Mouse (Mus musculus) central nervous system, embryonic 14 days (tissue): ENCODE results near the gene Sufu. TPM values are rescaled to one million over a fixed set of nuclear protein-coding genes. Genes with fewer than 3 reads are reported as not detected.

Source experiments
- polyA plus RNA-seq: library from polyadenylated mRNA; depleted of rRNA; stranded (reverse); fragments of >200 nt; gene quantifications from 2 replicates; pipeline ENCODE4 v1.2.3, GENCODE M21; 2012; rRNA removed

Sufu gene
- 22.4 and 23.7 TPM in 2 replicates for polyA plus RNA-seq

DNA sequence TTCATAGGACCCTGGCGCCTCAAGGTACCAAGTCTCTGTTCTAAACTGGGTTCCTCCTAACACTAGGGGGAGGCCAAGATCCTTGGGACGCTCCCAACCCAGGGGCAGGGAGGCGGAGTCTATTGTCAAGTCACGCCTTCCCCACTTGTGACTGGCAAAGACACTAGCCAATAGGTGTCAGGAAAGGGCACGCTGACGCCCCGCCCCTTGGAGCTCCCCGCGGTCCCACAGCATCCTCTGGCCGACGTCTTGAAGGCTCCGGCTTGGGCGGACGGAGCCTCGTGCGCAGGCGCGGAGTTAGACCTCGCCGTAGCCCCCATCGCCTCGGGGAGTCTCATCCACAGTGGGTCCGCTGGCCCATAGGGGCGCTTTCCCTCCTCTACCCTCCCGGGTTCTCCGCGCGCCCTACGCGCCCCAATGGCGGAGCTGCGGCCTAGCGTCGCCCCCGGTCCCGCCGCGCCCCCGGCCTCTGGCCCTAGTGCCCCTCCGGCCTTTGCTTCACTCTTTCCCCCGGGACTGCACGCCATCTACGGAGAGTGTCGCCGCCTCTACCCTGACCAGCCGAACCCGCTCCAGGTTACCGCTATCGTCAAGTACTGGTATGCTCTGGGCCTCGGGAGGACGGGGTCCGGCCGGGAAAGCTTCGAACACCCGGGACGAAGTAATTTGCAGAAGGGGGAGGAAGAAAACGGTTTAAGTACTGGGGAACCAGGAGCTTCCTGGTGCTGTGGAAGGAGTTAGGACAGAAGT, at the start of gene Sufu:
Gene Sufu (plus strand): TSS at position 211 of the 750 bp plus-strand sequence.

DNA sequence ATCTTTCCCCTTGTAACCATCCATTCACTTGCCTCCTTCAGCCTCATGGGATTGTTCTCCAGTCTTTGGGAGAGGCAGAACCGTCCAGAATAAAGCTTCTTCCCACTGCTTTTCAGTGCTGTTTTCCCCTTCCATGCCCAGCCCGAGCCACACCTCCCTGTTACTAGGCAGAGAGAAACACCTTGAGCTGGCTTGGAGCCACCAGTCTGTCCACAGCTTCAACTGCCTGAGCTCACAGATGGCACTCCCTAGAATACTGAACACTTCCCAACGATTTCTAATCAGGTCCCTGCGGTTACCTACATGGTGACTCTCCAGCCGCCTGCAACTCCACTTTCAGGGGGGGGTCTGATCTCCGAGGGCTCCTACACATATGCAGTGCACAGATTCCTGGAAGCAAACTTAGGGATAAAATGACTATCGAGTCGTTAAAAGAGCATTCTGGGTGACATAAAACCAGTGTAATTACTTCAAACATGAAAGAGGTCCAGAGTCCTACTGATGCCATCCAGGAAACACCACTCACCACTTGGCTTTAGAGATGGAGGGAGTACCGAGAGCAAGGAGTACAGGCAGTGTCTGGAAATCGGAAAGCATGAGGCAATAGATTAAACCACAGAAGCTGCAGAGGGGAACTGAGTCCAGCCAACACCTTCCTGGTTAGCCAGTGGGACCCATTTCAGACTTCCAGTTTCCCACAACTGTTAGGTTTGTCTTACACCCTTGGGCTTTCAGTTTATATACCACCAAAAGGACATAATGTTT, 46.3 kb upstream of the Sufu start, which contains the start of gene 2310034G01Rik:
Gene 2310034G01Rik (minus strand): TSS at position 135 of the 765 bp plus-strand sequence.

DNA sequence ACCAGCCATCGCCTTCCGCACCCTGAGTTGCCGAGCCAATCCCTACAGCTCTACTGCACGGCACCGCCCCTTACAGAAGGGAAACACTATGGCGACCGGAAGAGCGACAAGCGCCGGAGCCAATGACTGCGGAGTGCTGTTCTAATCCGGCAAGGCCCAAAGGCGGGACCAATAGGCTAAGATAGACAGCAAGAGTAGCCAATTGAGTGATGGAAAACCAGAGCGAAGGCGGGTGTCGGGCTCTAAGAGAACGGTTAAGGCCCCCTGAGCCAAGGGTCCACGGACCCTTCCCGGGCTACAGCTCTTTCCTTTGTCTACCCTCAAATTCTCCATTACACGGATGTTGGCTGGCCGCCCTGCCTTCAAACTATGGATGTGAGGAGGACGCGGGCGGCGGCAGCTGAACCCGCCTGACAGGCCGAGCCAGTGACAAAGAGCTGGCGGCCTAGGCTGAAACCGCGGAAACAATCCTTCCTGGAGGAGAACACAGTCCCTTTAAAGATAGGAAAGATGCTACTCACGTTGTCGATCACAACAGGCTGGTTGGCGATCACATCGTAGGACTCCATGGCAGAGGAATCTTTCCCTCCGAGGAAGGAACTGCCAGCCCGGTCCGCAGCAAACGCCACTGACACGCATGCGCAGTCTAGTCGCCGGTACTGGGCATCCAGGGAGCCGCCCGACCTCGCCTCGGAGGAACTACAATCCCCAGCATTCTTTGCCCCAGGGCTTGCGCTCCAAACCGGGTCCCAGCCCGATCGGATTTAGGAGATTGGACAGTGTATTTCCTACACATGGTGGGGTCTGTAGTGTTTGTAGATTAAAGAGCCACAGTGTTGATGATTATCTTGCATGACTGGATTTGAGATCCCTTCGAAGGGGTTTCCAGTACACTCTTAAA, 1.3 kb upstream of the Sufu start, which contains the start of gene Actr1a:
Gene Actr1a (minus strand): TSS at position 640 of the 901 bp plus-strand sequence.

DNA sequence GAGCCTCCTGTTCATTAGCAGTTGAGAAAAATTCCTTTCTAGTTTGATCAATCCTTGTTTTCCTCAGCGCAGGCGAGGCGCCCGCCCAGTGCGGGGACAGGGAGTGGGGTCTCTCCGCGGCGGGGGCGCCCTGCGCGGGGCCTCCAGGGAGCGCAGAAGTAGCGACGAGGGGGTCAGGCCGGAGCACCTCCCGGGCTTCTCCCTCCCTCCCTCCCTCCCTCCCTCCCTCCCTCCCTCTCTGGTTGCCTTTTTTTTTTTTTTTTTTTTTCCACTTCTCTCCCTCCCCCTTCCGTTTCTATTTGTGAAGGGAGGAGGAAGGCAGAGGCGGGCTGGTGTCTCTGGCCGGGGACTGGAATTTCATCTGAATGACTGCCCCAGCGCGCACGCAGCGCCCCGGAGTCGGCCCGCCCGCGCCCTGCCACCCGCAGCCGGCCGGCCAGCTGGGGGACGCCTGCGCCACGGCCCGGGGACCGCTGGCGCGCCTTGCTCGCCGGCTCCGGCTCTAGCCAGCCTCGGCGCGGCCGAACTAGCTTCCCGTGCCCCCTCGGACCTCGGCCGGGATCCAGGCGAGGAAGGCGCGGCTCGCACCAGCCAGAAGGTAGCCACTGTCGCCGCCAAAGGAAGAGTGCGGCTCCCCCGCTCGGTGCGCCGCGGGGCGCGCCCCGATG, 104.8 kb downstream of the Sufu start, which contains the start of gene Trim8:
Gene Trim8 (plus strand): TSS at position 302 of the 668 bp plus-strand sequence.

Other genes with a start within 250 kb of the Sufu start
- 1.5 and 3.9 TPM in 2 replicates for gene Pitx3, start 248.6 kb upstream of the Sufu start, polyA plus RNA-seq
- 74.4 and 83.3 TPM in 2 replicates for gene Gbf1, start 244.4 kb upstream of the Sufu start, polyA plus RNA-seq
- 5.0 and 9.9 TPM in 2 replicates for gene Nfkb2, start 92.6 kb upstream of the Sufu start, polyA plus RNA-seq
- gene Psd, start 69.7 kb upstream of the Sufu start, polyA plus RNA-seq = 214 and 221 TPM in 2 replicates
- 29.5 and 29.6 TPM in 2 replicates for gene Fbxl15, start 68.7 kb upstream of the Sufu start, polyA plus RNA-seq
- 216 and 218 TPM in 2 replicates for gene Cuedc2, start 58.2 kb upstream of the Sufu start, polyA plus RNA-seq
- gene Mfsd13a, start 55.8 kb upstream of the Sufu start, polyA plus RNA-seq = 10.6 and 11.1 TPM in 2 replicates
- 1.9 TPM in 2 replicates for gene 2310034G01Rik, start 46.6 kb upstream of the Sufu start, polyA plus RNA-seq
- 193 and 203 TPM in 2 replicates for gene Actr1a, start 1.1 kb upstream of the Sufu start, polyA plus RNA-seq
- 39.9 and 42.4 TPM in 2 replicates for gene Trim8, start 104.8 kb downstream of the Sufu start, polyA plus RNA-seq
- 172 and 181 TPM in 2 replicates for gene Arl3, start 176.3 kb downstream of the Sufu start, polyA plus RNA-seq
- gene Sfxn2, start 176.5 kb downstream of the Sufu start, polyA plus RNA-seq = 12.6 and 16.3 TPM in 2 replicates
- gene Wbp1l, start 202.2 kb downstream of the Sufu start, polyA plus RNA-seq = 34.8 and 40.2 TPM in 2 replicates